Mouse (Mus musculus): ENCODE data around the gene Rpl11.

DNA sequence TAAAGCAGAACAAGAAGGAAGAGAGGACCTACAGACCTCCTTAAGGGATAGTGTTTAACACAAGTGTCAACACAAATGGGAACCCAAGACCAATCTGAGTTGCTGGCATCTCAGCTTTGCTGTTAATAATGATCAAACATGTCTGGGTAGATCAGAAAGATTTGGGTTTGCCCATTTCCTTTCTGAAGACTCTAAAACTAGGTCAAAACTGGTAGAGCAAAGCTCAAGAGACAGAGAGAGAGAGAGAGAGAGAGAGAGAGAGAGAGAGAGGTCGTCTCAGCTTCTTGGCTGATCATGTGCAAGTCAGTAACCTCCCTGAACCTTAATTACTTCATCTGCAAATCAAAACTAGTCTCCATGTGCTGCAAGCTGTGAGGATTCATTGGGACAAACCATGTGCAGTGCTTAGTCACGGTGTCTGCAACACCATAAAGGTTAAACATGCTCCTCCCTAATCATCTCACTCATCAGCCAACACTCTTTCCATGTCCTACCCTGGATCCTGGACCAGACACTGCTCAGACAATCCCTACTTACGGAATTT is 37.1 kb downstream of the Rpl11 start:
- TF ChIP-seq CTCF (IDR thresholded peaks at IDR 0.05; ENCODE audit: borderline replicate concordance, extremely low read depth, insufficient read depth, insufficient read length) (no peak), POLR2A (IDR thresholded peaks at IDR 0.05; ENCODE audit: borderline replicate concordance, extremely low read depth, insufficient read depth, insufficient read length, poor library complexity, severe bottlenecking) (no peak)
